Mouse (Mus musculus): ENCODE data around the gene Inppl1. TPM values are rescaled to one million over a fixed set of nuclear protein-coding genes. Genes with fewer than 3 reads are reported as not detected.

The Inppl1 gene
- polyA plus RNA-seq, 1 experiment = 116 TPM

GRCm38 (mm10) chr7:101867482-101867881 lies 29.5 kb upstream of the Inppl1 start:
- Histone ChIP-seq H3K36me3 (ENCODE audit: control insufficient read depth, insufficient read depth) (no peaks in the 10 kb centered on the region), H3K79me3 (ENCODE audit: low read depth) (no peaks in the 10 kb centered on the region), H3K4me3 (ENCODE audit: insufficient read depth, poor library complexity, severe bottlenecking) (no peak overlapping the region), H3ac (ENCODE audit: control insufficient read depth, insufficient read length, low read depth) (no peak overlapping the region), H3K79me2 (ENCODE audit: control insufficient read depth, insufficient read depth) (no peaks in the 10 kb centered on the region), H3K27me3 (ENCODE audit: control insufficient read depth, insufficient read depth, insufficient read length) (no peaks in the 10 kb centered on the region)
- no peak for TF ChIP-seq CEBPB (IDR thresholded peaks at IDR 0.05; ENCODE audit: low read depth)
- no peak for TF ChIP-seq FOSL1 (IDR thresholded peaks at IDR 0.05; ENCODE audit: insufficient read depth, low read length, poor library complexity, severe bottlenecking)
- no peak for TF ChIP-seq CTCF (IDR thresholded peaks at IDR 0.05; ENCODE audit: control insufficient read depth, insufficient read depth, insufficient read length)
- no peak for TF ChIP-seq MYOG (IDR thresholded peaks at IDR 0.05; ENCODE audit: control insufficient read depth, extremely low read depth, insufficient read length)
- TF ChIP-seq MAX (IDR thresholded peaks at IDR 0.05) = no peak

DNA sequence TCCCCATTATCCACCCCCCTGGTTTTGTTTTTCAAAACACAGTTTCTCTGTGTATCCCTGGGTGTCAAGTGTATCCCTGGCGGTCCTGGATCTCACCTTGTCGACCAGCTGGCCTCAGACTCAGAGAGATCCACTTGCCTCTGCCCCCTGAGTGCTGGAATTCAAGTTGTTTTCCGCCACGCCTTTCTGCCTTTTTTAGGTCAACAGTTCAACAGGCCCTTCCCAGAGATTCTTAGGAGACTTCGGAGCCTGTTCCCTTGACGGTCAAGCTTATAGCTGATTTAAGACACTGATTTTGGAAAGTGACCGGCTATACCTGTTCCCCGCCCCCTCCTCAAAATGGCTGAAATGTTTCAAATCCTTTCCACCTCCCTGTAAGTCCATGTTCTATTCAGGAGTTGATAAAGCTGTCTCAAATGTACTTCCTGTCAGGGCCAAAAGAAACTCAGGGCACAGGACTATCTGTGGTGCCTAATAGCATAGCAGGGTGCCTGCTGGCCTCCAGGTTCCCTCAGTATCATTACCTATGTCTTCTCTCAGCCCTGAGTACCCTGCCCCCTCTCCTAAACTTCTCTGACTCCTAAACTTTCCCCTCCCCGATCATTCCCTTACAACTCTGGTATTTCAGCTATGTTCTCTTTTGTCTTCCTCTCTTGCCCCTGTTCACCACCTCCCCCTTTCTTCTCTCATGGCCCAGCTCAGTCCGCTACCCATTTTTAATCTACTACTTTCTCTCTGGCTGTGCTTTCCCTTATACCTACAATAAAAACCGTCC lies 28.6 kb upstream of the Inppl1 start:
- no peaks in the 10 kb centered on the region for H3K36me3 ChIP-seq (ENCODE audit: control insufficient read depth, insufficient read depth)
- H3K27me3 ChIP-seq (ENCODE audit: control insufficient read depth, insufficient read depth, insufficient read length) = no peaks in the 10 kb centered on the region
- H3K79me3 ChIP-seq (ENCODE audit: low read depth) = no peaks in the 10 kb centered on the region
- H3ac ChIP-seq (ENCODE audit: control insufficient read depth, insufficient read length, low read depth) = no peak overlapping the region
- no peaks in the 10 kb centered on the region for H3K79me2 ChIP-seq (ENCODE audit: control insufficient read depth, insufficient read depth)
- TF ChIP-seq MYOG (IDR thresholded peaks at IDR 0.05; ENCODE audit: control insufficient read depth, extremely low read depth, insufficient read length) (no peak), FOSL1 (IDR thresholded peaks at IDR 0.05; ENCODE audit: insufficient read depth, low read length, poor library complexity, severe bottlenecking) (no peak), MYOD1 (IDR thresholded peaks at IDR 0.05; ENCODE audit: control insufficient read depth, insufficient read length, low read depth) (no peak), MAX (IDR thresholded peaks at IDR 0.05) (no peak), CTCF (IDR thresholded peaks at IDR 0.05; ENCODE audit: control insufficient read depth, insufficient read depth, insufficient read length) (no peak), CEBPB (IDR thresholded peaks at IDR 0.05; ENCODE audit: low read depth) (no peak), USF1 (IDR thresholded peaks at IDR 0.05; ENCODE audit: low read depth) (no peak)
- H3K4me3 ChIP-seq (ENCODE audit: insufficient read depth, poor library complexity, severe bottlenecking) = no peak overlapping the region

GRCm38 (mm10) chr7:101863415-101863814 lies 25.4 kb upstream of the Inppl1 start, which contains the start of gene Anapc15:
Gene Anapc15, plus strand, starts transcription at chr7:101863715.
- TF ChIP-seq MYOD1 (IDR thresholded peaks at IDR 0.05; ENCODE audit: control insufficient read depth, insufficient read length, low read depth) (no peak), USF1 (IDR thresholded peaks at IDR 0.05; ENCODE audit: low read depth) (no peak), CEBPB (IDR thresholded peaks at IDR 0.05; ENCODE audit: low read depth) (no peak), CTCF (IDR thresholded peaks at IDR 0.05; ENCODE audit: control insufficient read depth, insufficient read depth, insufficient read length) (no peak), FOSL1 (IDR thresholded peaks at IDR 0.05; ENCODE audit: insufficient read depth, low read length, poor library complexity, severe bottlenecking) (no peak), MYOG (IDR thresholded peaks at IDR 0.05; ENCODE audit: control insufficient read depth, extremely low read depth, insufficient read length) (no peak), MAX (IDR thresholded peaks at IDR 0.05) (no peak)
- Histone ChIP-seq H3ac (ENCODE audit: control insufficient read depth, insufficient read length, low read depth) (no peak within 1 kb of the TSS), H3K79me3 (ENCODE audit: low read depth) (no peaks in the 10 kb centered on the region), H3K27me3 (ENCODE audit: control insufficient read depth, insufficient read depth, insufficient read length) (no peaks in the 10 kb centered on the region), H3K79me2 (ENCODE audit: control insufficient read depth, insufficient read depth) (no peaks in the 10 kb centered on the region), H3K4me3 (ENCODE audit: insufficient read depth, poor library complexity, severe bottlenecking) (no peak within 1 kb of the TSS), H3K36me3 (ENCODE audit: control insufficient read depth, insufficient read depth) (no peaks in the 10 kb centered on the region)

DNA sequence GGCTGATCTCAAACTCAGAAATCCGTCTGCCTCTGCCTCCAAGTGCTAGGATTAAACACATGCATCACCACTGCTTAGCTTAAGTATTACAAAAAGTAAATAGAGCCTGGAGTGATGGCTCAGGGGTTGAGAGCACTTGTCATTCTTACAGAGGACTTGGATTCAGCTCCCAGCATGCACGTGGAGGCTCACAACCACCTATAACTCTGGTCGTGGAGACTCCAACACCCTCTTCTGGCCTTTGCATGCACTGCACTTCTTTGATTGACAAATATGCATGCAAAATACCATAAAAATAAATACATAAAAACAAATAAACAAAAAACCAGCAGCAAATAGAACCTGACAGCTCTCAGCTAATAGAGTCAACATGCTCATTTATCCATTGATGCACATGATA lies 24.3 kb upstream of the Inppl1 start:
- Histone ChIP-seq H3ac (ENCODE audit: control insufficient read depth, insufficient read length, low read depth) (no peak overlapping the region), H3K27me3 (ENCODE audit: control insufficient read depth, insufficient read depth, insufficient read length) (no peaks in the 10 kb centered on the region), H3K79me3 (ENCODE audit: low read depth) (no peaks in the 10 kb centered on the region), H3K79me2 (ENCODE audit: control insufficient read depth, insufficient read depth) (no peaks in the 10 kb centered on the region), H3K4me3 (ENCODE audit: insufficient read depth, poor library complexity, severe bottlenecking) (no peak overlapping the region), H3K36me3 (ENCODE audit: control insufficient read depth, insufficient read depth) (no peaks in the 10 kb centered on the region)
- TF ChIP-seq MAX (IDR thresholded peaks at IDR 0.05) = no peak
- no peak for TF ChIP-seq USF1 (IDR thresholded peaks at IDR 0.05; ENCODE audit: low read depth)
- no peak for TF ChIP-seq CTCF (IDR thresholded peaks at IDR 0.05; ENCODE audit: control insufficient read depth, insufficient read depth, insufficient read length)
- no peak for TF ChIP-seq CEBPB (IDR thresholded peaks at IDR 0.05; ENCODE audit: low read depth)
- TF ChIP-seq MYOD1 (IDR thresholded peaks at IDR 0.05; ENCODE audit: control insufficient read depth, insufficient read length, low read depth) = no peak
- TF ChIP-seq FOSL1 (IDR thresholded peaks at IDR 0.05; ENCODE audit: insufficient read depth, low read length, poor library complexity, severe bottlenecking) = no peak
- no peak for TF ChIP-seq MYOG (IDR thresholded peaks at IDR 0.05; ENCODE audit: control insufficient read depth, extremely low read depth, insufficient read length)

- no peak for TF ChIP-seq CEBPB (IDR thresholded peaks at IDR 0.05; ENCODE audit: low read depth)
- TF ChIP-seq MAX (IDR thresholded peaks at IDR 0.05) = no peak
- TF ChIP-seq USF1 (IDR thresholded peaks at IDR 0.05; ENCODE audit: low read depth) = no peak
- TF ChIP-seq MYOG (IDR thresholded peaks at IDR 0.05; ENCODE audit: control insufficient read depth, extremely low read depth, insufficient read length) = no peak
- no peak for TF ChIP-seq MYOD1 (IDR thresholded peaks at IDR 0.05; ENCODE audit: control insufficient read depth, insufficient read length, low read depth)
- no peak for TF ChIP-seq CTCF (IDR thresholded peaks at IDR 0.05; ENCODE audit: control insufficient read depth, insufficient read depth, insufficient read length)
- no peak for TF ChIP-seq FOSL1 (IDR thresholded peaks at IDR 0.05; ENCODE audit: insufficient read depth, low read length, poor library complexity, severe bottlenecking)
- H3K79me2 ChIP-seq (ENCODE audit: control insufficient read depth, insufficient read depth) = no peaks in the 10 kb centered on the region
- no peaks in the 10 kb centered on the region for H3K79me3 ChIP-seq (ENCODE audit: low read depth)
- H3K36me3 ChIP-seq (ENCODE audit: control insufficient read depth, insufficient read depth) = no peaks in the 10 kb centered on the region
- no peak overlapping the region for H3K4me3 ChIP-seq (ENCODE audit: insufficient read depth, poor library complexity, severe bottlenecking)
- no peaks in the 10 kb centered on the region for H3K27me3 ChIP-seq (ENCODE audit: control insufficient read depth, insufficient read depth, insufficient read length)
- H3ac ChIP-seq (ENCODE audit: control insufficient read depth, insufficient read length, low read depth) = no peak overlapping the region
Measured at GRCm38 (mm10) chr7:101860978-101861377, 22.9 kb upstream of the Inppl1 start.
